Mouse (Mus musculus) MN1 (cell line): ENCODE measurements at regions not wholly inside any gene's neighbourhood (a gene's known extent, or its start where the extent isn't known, plus 50 kb on each side); places are given as distances from the start of the nearest gene placed in this dataset.

ENCODE experiments used
- DNase-seq: peaks from one replicate; pipeline ENCODE4 v3.0.0-alpha.2; 2016; ENCODE audit warnings: low spot score

- no peak for DNase-seq
These were observed 52.0 kb downstream of the 4930426L09Rik start for GRCm38 (mm10) chr2:19049877-19050731.

GRCm38 (mm10) chr2:19055500-19055899 lies 57.4 kb downstream of the 4930426L09Rik start:
- DNase-seq: no peak

GRCm38 (mm10) chr2:19057859-19058258 lies 59.7 kb downstream of the 4930426L09Rik start:
- no peak for DNase-seq

- no peak for DNase-seq
These were observed 60.6 kb downstream of the 4930426L09Rik start for GRCm38 (mm10) chr2:19058765-19059164.

DNA sequence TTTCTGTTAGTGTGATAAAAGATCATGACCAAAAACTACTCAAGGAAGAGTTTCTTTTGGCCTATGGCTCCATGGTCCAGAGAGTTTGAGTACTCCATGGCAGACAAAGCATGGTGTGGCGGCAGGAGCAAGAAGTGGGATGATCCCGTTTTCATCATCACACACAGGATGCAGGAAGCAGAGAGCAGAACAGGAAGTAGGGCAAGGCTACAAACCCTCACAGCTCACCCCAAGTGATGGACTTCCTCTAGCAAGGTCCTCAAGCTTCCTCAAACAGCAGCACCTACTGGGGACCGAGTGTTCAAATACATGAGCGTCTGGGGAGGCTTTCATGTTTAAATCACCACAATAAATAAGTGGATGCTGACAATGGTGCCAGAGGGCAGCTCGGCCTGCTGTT lies 61.1 kb downstream of the 4930426L09Rik start:
- DNase-seq: no peak

- peak; percentile 57 for DNase-seq
These were observed 62.2 kb downstream of the 4930426L09Rik start for GRCm38 (mm10) chr2:19060218-19060915.

GRCm38 (mm10) chr2:19064560-19065362 lies 66.6 kb downstream of the 4930426L09Rik start:
- peak; percentile 20 for DNase-seq

- DNase-seq: no peak
These were observed 67.4 kb downstream of the 4930426L09Rik start for GRCm38 (mm10) chr2:19065511-19065910.

GRCm38 (mm10) chr2:19068161-19068560 lies 70.0 kb downstream of the 4930426L09Rik start:
- DNase-seq: no peak

DNA sequence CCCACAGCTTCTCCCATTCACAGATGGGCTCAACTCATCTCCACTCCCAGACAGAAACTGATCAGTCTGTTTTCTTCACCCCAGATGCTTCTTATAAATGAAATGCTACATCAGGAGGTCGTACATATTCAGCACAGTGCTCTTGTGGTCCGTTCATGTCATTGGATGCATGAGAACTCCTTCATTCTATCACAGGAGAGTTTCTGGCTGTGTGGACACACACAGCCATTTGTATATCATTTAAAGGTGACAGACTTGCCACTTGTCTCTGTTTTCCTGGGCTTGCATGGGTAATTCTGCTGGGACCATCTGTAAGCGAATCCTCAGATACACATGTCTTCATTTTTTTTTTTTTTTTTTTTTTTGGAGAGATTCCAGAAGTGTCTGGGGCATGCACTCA lies 85.7 kb downstream of the 4930426L09Rik start:
- no peak for DNase-seq

GRCm38 (mm10) chr2:19085105-19085504 lies 87.0 kb downstream of the 4930426L09Rik start:
- DNase-seq: no peak

- DNase-seq: no peak
These were observed 88.0 kb downstream of the 4930426L09Rik start for GRCm38 (mm10) chr2:19086167-19086566.

- no peak for DNase-seq
These were observed 88.5 kb downstream of the 4930426L09Rik start for GRCm38 (mm10) chr2:19086621-19087020.

DNA sequence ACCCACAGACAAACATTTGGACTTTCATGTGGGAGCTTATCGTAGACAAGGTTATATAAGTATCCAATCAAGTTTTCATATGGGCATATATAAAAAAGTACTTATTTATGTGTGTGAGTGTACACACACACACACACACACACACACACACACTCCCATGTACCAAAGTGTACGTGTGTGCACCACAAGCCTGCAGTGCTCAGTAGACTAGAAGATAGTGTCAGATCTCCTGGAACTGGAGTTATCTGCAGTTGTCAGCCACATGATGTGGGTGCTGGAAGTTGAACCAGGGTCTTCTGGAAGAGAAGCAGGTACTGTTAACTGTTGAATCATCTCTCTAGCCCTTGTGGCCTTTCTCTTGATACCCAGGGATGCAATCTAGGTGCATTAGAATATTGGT lies 99.7 kb upstream of the Armc3 start:
- no peak for DNase-seq

DNA sequence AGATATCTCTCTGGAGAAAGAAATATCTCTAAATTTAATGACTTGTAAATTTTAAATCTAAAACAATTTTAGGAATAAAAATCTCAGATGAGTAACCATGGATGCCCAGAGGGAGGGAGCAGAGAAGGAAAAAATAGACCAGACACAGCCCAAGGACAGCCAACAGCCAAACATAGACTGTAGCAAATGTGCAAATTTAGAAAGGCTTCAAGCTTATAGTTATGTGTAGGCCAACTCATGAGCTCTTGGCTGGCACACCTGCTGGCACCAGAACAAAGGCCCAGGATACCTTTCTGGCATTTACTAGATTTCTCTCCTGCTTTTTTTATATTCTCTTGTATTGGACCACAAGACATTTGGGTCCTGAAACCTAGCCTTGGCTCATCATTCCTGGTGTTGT lies 90.3 kb upstream of the Armc3 start:
- DNase-seq: no peak

DNA sequence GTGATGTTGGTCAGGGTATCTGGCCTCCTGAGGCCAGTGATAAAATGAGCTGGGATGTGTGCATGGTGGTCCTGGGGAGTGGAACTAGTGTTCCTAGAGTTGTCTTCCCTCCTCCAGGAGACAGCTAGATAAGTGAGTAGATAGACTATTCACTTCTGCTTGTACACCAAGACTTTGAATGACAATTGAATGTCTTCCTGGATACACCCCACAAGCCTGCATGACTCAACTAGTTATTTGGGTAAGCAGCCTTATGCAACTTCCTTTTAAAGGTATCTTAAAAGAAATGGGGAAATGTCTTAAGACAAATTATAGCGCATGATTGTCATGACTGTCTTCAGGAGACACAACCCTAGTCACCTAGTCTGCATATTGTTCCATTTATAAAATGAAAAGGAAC lies 79.2 kb upstream of the Armc3 start:
- DNase-seq: no peak

GRCm38 (mm10) chr2:19132864-19133263 lies 66.2 kb upstream of the Armc3 start:
- DNase-seq: no peak

- DNase-seq: no peak
These were observed 56.5 kb upstream of the Armc3 start for GRCm38 (mm10) chr2:19142586-19142985.

DNA sequence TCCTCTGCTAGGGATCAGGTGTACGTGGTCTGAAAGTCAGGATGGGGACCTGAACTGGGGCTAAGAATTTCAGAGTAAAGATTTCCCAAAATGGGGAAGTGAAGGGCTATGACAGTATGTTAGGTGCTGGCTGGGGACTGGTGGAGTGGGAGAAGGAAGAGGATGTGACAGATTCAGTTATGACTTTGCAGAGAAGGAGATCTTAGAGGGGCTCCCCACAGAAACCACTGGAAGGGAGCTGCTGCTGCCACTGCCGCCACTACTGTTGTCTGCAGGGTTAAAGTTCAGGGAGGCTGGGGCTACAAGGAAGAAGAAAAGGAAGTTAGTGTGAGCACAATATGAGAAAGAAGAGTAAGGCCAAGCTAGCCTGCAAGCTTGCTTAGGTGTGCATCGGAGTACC lies 53.7 kb upstream of the Armc3 start:
- DNase-seq: no peak

DNA sequence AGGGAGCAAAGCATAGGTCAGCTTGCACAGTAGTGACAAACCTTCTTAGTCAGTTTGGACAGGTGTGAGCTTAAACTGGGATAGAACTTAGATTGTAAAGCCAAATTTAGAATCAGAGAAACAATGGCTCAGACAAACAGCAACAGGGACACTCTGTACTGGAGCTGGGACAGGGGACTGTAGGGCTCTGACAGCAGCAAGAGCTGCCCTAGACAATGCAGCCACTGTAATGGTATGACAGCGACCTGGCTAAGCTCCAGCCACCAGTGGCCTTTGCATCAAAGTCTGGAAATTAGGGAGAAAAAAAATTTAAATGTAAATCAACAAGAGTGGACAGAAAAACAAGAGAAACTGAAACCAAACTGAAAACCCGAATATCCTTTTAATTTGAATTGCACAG lies 53.2 kb upstream of the Armc3 start:
- no peak for DNase-seq

DNA sequence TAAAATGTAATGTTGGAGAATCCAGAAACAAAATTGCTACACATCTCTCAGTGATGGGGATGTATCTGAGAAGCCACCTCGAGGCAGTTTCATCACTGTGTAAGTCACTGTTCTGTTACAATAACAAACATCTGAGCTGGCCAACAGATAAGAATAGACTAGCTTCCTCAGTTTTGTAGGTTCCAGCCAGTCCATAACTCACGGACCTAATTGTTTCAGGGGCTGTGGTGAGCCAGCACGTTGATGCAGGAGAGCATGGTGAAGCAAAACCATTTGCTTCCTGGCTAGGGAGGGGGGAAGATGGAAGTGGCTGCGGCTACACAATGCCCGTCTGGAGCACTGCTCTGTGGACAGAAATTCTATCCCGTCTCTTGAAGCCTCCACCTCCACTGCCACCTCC lies 52.8 kb upstream of the Armc3 start:
- no peak for DNase-seq

- no peak for DNase-seq
These were observed 50.3 kb upstream of the Armc3 start for GRCm38 (mm10) chr2:19148812-19149211.
